ENCODE assay signal across 8 mouse cellular contexts in the genomic region with DNA sequence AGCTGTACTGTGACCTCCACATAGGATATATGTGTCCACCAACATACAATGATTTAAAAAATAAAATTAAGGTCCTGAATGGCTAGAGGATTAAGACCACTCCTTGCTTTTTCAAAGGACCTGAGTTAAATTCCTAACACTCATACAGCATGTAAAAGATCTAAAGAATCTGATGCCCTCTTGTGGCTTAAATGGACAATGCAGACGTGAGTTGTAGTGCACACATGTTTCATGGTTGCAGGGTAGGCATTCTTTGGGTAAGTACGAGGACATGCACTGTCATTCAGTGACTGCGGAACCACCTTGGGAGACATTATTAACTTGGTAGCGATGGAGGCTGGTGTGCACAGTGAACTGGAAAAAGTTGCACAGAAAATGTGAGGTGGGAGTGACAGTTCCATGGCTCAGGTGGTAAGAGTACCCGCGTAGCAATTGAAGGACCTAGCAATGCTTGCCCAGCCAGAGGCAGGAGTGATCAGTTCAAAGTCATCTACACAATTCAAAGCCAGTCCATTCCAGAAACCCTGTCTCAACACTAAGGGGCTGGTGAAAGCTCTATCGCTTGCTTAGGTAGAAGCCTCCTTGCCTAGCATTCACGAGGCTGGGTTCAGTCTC. TPM values are rescaled to one million over a fixed set of nuclear protein-coding genes. Genes with fewer than 3 reads are reported as not detected.
DNase-seq lines count a peak whose midpoint lies in the region; ATAC-seq and TF ChIP-seq lines count a peak whose summit lies in the region.

No protein-coding gene starts in this region.

- peak; percentile 80 for TF ChIP-seq CTCF in layer of hippocampus, adult 2 months (conservative IDR thresholded peaks at IDR 0.05)
- TF ChIP-seq CTCF in stomach, postnatal 0 days (IDR thresholded peaks at IDR 0.05; ENCODE audit: low read depth): peak; percentile 83

- no peak for DNase-seq in layer of hippocampus, adult 2 months (ENCODE audit: low spot score in 2 of 2)
- no peak for DNase-seq in layer of hippocampus, adult 9-11 months
- DNase-seq in ES-CJ7 (ENCODE audit: low read depth, low spot score): peak; percentile 70
- DNase-seq in adipocyte (ENCODE audit: low spot score): peak; percentile 75
- peak; percentile 84 for DNase-seq in hindbrain, embryonic 14.5 days (ENCODE audit: low spot score)
- peak; percentile 29 for DNase-seq in stomach, postnatal 0 days (ENCODE audit: low spot score)
- DNase-seq in layer of hippocampus, postnatal 36 days: no peak

- H3K27ac ChIP-seq in layer of hippocampus, adult 2 months: no peak overlapping the region
- no peak overlapping the region for H3K27ac ChIP-seq in hindbrain, embryonic 14.5 days
- no peak overlapping the region for H3K27ac ChIP-seq in liver, embryonic 16.5 days (ENCODE audit: low read length)
- no peak overlapping the region for H3K27ac ChIP-seq in stomach, postnatal 0 days (replicated peaks)

- H3K4me3 ChIP-seq in layer of hippocampus, adult 2 months: no peak overlapping the region
- H3K4me3 ChIP-seq in hindbrain, embryonic 14.5 days (replicated peaks; ENCODE audit: low read length): no peak overlapping the region
- H3K4me3 ChIP-seq in liver, embryonic 16.5 days (ENCODE audit: low read depth, low read length): no peak overlapping the region
- H3K4me3 ChIP-seq in stomach, postnatal 0 days (ENCODE audit: low read depth, low read length): no peak overlapping the region

- no peak overlapping the region for H3K9ac ChIP-seq in hindbrain, embryonic 14.5 days
- H3K9ac ChIP-seq in liver, embryonic 16.5 days (ENCODE audit: low read depth, low read length): no peak overlapping the region
- H3K9ac ChIP-seq in stomach, postnatal 0 days (ENCODE audit: low read length): no peak overlapping the region

- TF ChIP-seq EP300 in stomach, postnatal 0 days (optimal IDR thresholded peaks at IDR 0.05): no peak

- H3K4me2 ChIP-seq in hindbrain, embryonic 14.5 days (replicated peaks): no peak overlapping the region
- no peak overlapping the region for H3K4me2 ChIP-seq in liver, embryonic 16.5 days (ENCODE audit: low read depth, low read length)
- no peak overlapping the region for H3K4me2 ChIP-seq in stomach, postnatal 0 days (replicated peaks; ENCODE audit: low read depth)

- no peak for ATAC-seq in hindbrain, embryonic 14.5 days (ENCODE audit: low FRiP score)
- peak; percentile 54; the same call in 1 of the 2 replicates for ATAC-seq in liver, embryonic 16.5 days (ENCODE audit: low read depth)
- ATAC-seq in stomach, postnatal 0 days (ENCODE audit: low FRiP score, low TSS enrichment): peak; percentile 60

- H3K4me1 ChIP-seq in hindbrain, embryonic 14.5 days (replicated peaks; ENCODE audit: control insufficient read depth, insufficient read depth, low read length): no peaks in the 10 kb centered on the region
- H3K4me1 ChIP-seq in liver, embryonic 16.5 days (ENCODE audit: control insufficient read depth, low read depth, low read length): peaks cover 11% of the 10 kb centered on the region
- H3K4me1 ChIP-seq in stomach, postnatal 0 days (replicated peaks; ENCODE audit: control insufficient read depth, insufficient read depth): no peaks in the 10 kb centered on the region

- H3K36me3 ChIP-seq in hindbrain, embryonic 14.5 days (replicated peaks; ENCODE audit: control insufficient read depth, insufficient read depth): peaks cover 55% of the 10 kb centered on the region
- peaks cover 5% of the 10 kb centered on the region; the same call in 1 of the 2 replicates for H3K36me3 ChIP-seq in liver, embryonic 16.5 days (ENCODE audit: control insufficient read depth, insufficient read depth)
- H3K36me3 ChIP-seq in stomach, postnatal 0 days (ENCODE audit: control insufficient read depth, insufficient read depth, low read length): peaks cover 12% of the 10 kb centered on the region; the same call in 1 of the 2 replicates

- H3K9me3 ChIP-seq in hindbrain, embryonic 14.5 days (ENCODE audit: control insufficient read depth, low read length): no peaks in the 10 kb centered on the region
- H3K9me3 ChIP-seq in liver, embryonic 16.5 days (replicated peaks; ENCODE audit: control insufficient read depth, low read length): no peaks in the 10 kb centered on the region
- H3K9me3 ChIP-seq in stomach, postnatal 0 days (ENCODE audit: control insufficient read depth, low read length): no peaks in the 10 kb centered on the region

- 64% methylated on average over 8 of the region's 8 CpGs for WGBS in hindbrain, embryonic 14.5 days
- 41% methylated on average over 8 of the region's 8 CpGs for WGBS in liver, embryonic 16.5 days (ENCODE audit: insufficient replicate concordance)
- 52% methylated on average over 8 of the region's 8 CpGs for WGBS in stomach, postnatal 0 days

- H3K27me3 ChIP-seq in hindbrain, embryonic 14.5 days (ENCODE audit: control insufficient read depth, insufficient read depth, low read length): no peaks in the 10 kb centered on the region
- no peaks in the 10 kb centered on the region for H3K27me3 ChIP-seq in liver, embryonic 16.5 days (ENCODE audit: control insufficient read depth, insufficient read depth, low read depth, low read length)
- no peaks in the 10 kb centered on the region for H3K27me3 ChIP-seq in stomach, postnatal 0 days (ENCODE audit: control insufficient read depth, insufficient read depth, low read length)

RNA-seq across cellular contexts. Expression of a gene that starts 17.5 kb away (rescaled TPM):
- total RNA-seq in layer of hippocampus, adult 2 months (2021): 10 to 100 TPM; 13.4 to 14.6 TPM
- 17.9 and 21.4 TPM in 2 replicates for polyA plus RNA-seq in hindbrain, embryonic 14.5 days (2014; fragmentation: Nextera tagmentation; extraction: Ambion mirVana)
- 5.0 and 5.1 TPM in 2 replicates for polyA plus RNA-seq in liver, embryonic 16.5 days (2015; fragmentation: Nextera tagmentation; extraction: Ambion mirVana)
- polyA plus RNA-seq in stomach, postnatal 0 days (2015; fragmentation: Nextera tagmentation; extraction: Ambion mirVana): 6.1 and 8.0 TPM in 2 replicates
- 10 to 100 TPM; 14.0 to 14.5 TPM for total RNA-seq in layer of hippocampus, postnatal 36 days (2021)

RNA-seq across cellular contexts. Expression of a gene that starts 21.3 kb away (rescaled TPM):
- 10 to 100 TPM; 13.7 to 16.2 TPM for total RNA-seq in layer of hippocampus, adult 2 months (2021)
- 84.0 and 88.2 TPM in 2 replicates for polyA plus RNA-seq in hindbrain, embryonic 14.5 days (2014; fragmentation: Nextera tagmentation; extraction: Ambion mirVana)
- polyA plus RNA-seq in liver, embryonic 16.5 days (2015; fragmentation: Nextera tagmentation; extraction: Ambion mirVana): 14.6 and 15.1 TPM in 2 replicates
- 20.0 and 20.4 TPM in 2 replicates for polyA plus RNA-seq in stomach, postnatal 0 days (2015; fragmentation: Nextera tagmentation; extraction: Ambion mirVana)
- total RNA-seq in layer of hippocampus, postnatal 36 days (2021): 10 to 100 TPM; 14.5 to 15.2 TPM

RNA-seq across cellular contexts. Expression of a gene that starts 22.8 kb away (rescaled TPM):
- 100 to 1,000 TPM; 141 to 145 TPM for total RNA-seq in layer of hippocampus, adult 2 months (2021)
- polyA plus RNA-seq in hindbrain, embryonic 14.5 days (2014; fragmentation: Nextera tagmentation; extraction: Ambion mirVana): 239 and 253 TPM in 2 replicates
- 153 and 154 TPM in 2 replicates for polyA plus RNA-seq in liver, embryonic 16.5 days (2015; fragmentation: Nextera tagmentation; extraction: Ambion mirVana)
- 173 and 180 TPM in 2 replicates for polyA plus RNA-seq in stomach, postnatal 0 days (2015; fragmentation: Nextera tagmentation; extraction: Ambion mirVana)
- total RNA-seq in layer of hippocampus, postnatal 36 days (2021): 100 to 1,000 TPM; 136 to 139 TPM

RNA-seq across cellular contexts. Expression of a gene that starts 33.8 kb away (rescaled TPM):
- total RNA-seq in layer of hippocampus, adult 2 months (2021): 10 to 100 TPM; 25.6 to 26.2 TPM
- polyA plus RNA-seq in hindbrain, embryonic 14.5 days (2014; fragmentation: Nextera tagmentation; extraction: Ambion mirVana): 15.2 and 15.5 TPM in 2 replicates
- polyA plus RNA-seq in liver, embryonic 16.5 days (2015; fragmentation: Nextera tagmentation; extraction: Ambion mirVana): 5.6 and 5.9 TPM in 2 replicates
- polyA plus RNA-seq in stomach, postnatal 0 days (2015; fragmentation: Nextera tagmentation; extraction: Ambion mirVana): 9.3 and 9.9 TPM in 2 replicates
- total RNA-seq in layer of hippocampus, postnatal 36 days (2021): 10 to 100 TPM; 19.3 to 29.6 TPM

RNA-seq across cellular contexts. Expression of a gene that starts 34.2 kb away (rescaled TPM):
- 10 to 100 TPM; 18.6 to 18.8 TPM for total RNA-seq in layer of hippocampus, adult 2 months (2021)
- polyA plus RNA-seq in hindbrain, embryonic 14.5 days (2014; fragmentation: Nextera tagmentation; extraction: Ambion mirVana): 71.6 and 78.1 TPM in 2 replicates
- 152 and 162 TPM in 2 replicates for polyA plus RNA-seq in liver, embryonic 16.5 days (2015; fragmentation: Nextera tagmentation; extraction: Ambion mirVana)
- polyA plus RNA-seq in stomach, postnatal 0 days (2015; fragmentation: Nextera tagmentation; extraction: Ambion mirVana): 43.6 and 45.5 TPM in 2 replicates
- 10 to 100 TPM; 14.5 to 17.4 TPM for total RNA-seq in layer of hippocampus, postnatal 36 days (2021)

Comparison
In these comparisons a context has a peak if more than half of its experiments do, and no peak if none do; other contexts are left out.
1. DNase-seq: peak in ES-CJ7 (single experiment), adipocyte (single experiment), hindbrain, embryonic 14.5 days (single experiment) and stomach, postnatal 0 days (single experiment); none in layer of hippocampus, adult 2 months (0 of 2), layer of hippocampus, adult 9-11 months (single experiment) and layer of hippocampus, postnatal 36 days (0 of 2).